Mouse (Mus musculus): ENCODE results near the gene Gm10964.

DNA sequence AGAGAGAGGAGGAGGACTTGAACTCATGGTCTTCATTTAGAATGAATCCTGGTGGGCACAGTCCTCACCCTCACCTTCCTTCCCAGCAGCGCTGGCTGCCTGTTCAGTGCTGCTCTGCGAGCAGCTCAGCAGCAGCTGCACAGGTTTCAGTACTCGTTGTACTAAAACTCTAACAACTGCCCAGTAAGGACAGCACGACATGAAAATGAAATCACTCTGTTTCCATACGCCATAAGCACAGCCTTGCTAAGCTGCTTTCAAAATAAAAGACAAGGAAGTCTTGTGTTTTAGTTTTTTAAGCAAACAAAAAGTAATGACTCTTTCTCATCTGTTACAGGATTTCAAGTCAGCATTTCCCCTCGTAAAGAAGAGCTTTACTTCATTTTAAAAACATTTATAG lies 4.0 kb downstream of the Gm10964 start:
- TF ChIP-seq CTCF (IDR thresholded peaks at IDR 0.05; ENCODE audit: insufficient read depth, low read depth, low read length) (no peak), POLR2A (IDR thresholded peaks at IDR 0.05; ENCODE audit: insufficient read depth, low read depth, low read length) (no peak)

Data from olfactory bulb, adult 2 months (tissue).